Mouse (Mus musculus) hindbrain, embryonic 16.5 days (tissue): ENCODE results near the gene Tmem37. TPM values are rescaled to one million over a fixed set of nuclear protein-coding genes. Genes with fewer than 3 reads are reported as not detected.

Experiments
- ATAC-seq: fragments of 200-750 bp; cut with Nextera tagmentation; 2 replicates; pipeline ENCODE4 v1.8.0; 2017; ENCODE audit warnings: moderate TSS enrichment, moderate library complexity
- H3K27ac ChIP-seq: fragments of 300-500 bp; sonication (generic); 2 replicates; pipeline ENCODE4 v1.5.1; 2014; ENCODE audit warnings: low read depth, mild to moderate bottlenecking, control low read depth, low read length, moderate library complexity
- H3K27me3 ChIP-seq: fragments of 300-500 bp; sonication (generic); replicated peaks from 2 replicates; pipeline ENCODE4 v1.6.1; 2014; ENCODE audit warnings: low read length; ENCODE audit not compliant: control insufficient read depth, insufficient read depth
- H3K36me3 ChIP-seq: fragments of 300-500 bp; sonication (generic); 2 replicates; pipeline ENCODE4 v1.6.1; 2014; ENCODE audit warnings: mild to moderate bottlenecking, low read length, moderate library complexity, mixed read lengths; ENCODE audit not compliant: control insufficient read depth, insufficient read depth
- H3K4me1 ChIP-seq: fragments of 300-500 bp; sonication (generic); 2 replicates; pipeline ENCODE4 v1.6.1; 2014; ENCODE audit warnings: low read depth, low read length; ENCODE audit not compliant: control insufficient read depth, insufficient read depth
- H3K4me2 ChIP-seq: fragments of 300-500 bp; sonication (generic); 2 replicates; pipeline ENCODE4 v1.6.1; 2014; ENCODE audit warnings: mild to moderate bottlenecking, low read length, control low read depth, moderate library complexity
- H3K4me3 ChIP-seq: fragments of 300-500 bp; sonication (generic); 2 replicates; pipeline ENCODE4 v1.5.1; 2014; ENCODE audit warnings: mild to moderate bottlenecking, low read length, control low read depth, moderate library complexity
- H3K9ac ChIP-seq: fragments of 300-500 bp; sonication (generic); 2 replicates; pipeline ENCODE4 v1.6.1; 2014; ENCODE audit warnings: low read depth, mild to moderate bottlenecking, control low read depth, low read length, moderate library complexity
- H3K9me3 ChIP-seq: fragments of 300-500 bp; sonication (generic); 2 replicates; pipeline ENCODE4 v1.6.1; 2014; ENCODE audit warnings: mild to moderate bottlenecking, low read length, moderate library complexity; ENCODE audit not compliant: control insufficient read depth
- whole genome bisulfite sequencing: fragments of 180-500 bp; shearing (Covaris S2); extraction: QIAGEN DNeasy Blood & Tissue Kit; methylation state at CpG from one replicate; pipeline ENCODE4 v1.1.7; 2014; 5-methylcytosine and 5-hydroxymethylcytosine counted together
- polyA plus RNA-seq: library from polyadenylated mRNA; unstranded; fragments of >200 nt; fragmentation: Nextera tagmentation; extraction: Ambion mirVana; gene quantifications from 2 replicates; pipeline ENCODE4 v1.2.1, GENCODE M21; 2015

Gene Tmem37
- polyA plus RNA-seq, 1 experiment from 2014 or later: 7.7 TPM

DNA sequence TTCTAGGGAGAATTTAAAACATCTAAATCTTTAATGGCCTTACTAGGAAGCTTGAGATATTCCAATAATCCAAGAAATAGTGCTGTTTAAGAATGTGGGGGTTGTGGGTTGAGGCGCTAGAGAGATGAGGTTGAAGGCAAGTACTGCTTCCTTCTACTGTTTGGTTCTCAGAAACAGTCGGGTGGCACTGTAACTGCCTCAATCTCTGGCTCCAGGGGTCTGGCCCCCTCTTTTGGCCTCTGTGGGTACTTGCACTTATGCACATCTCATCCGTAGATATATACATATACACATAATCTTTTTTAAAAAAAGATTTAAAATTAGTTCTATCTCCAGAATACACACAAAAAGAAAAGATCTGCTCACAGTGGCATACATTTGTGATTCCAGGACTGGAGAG is 55.0 kb downstream of the Tmem37 start:
- Histone ChIP-seq H3K9ac (no peak overlapping the region), H3K9me3 (no peaks in the 10 kb centered on the region), H3K27me3 (no peaks in the 10 kb centered on the region), H3K4me2 (no peak overlapping the region), H3K36me3 (no peaks in the 10 kb centered on the region), H3K27ac (no peak overlapping the region), H3K4me3 (no peak overlapping the region), H3K4me1 (no peaks in the 10 kb centered on the region)
- no peak for ATAC-seq
- 57% methylated on average over 3 of the region's 3 CpGs for WGBS

Other genes with a start within 250 kb of the Tmem37 start
- 10.1 and 10.7 TPM in 2 replicates for gene Ptpn4, start 236.5 kb downstream of the Tmem37 start, polyA plus RNA-seq
- gene Tmem177, start 160.9 kb downstream of the Tmem37 start, polyA plus RNA-seq: 6.6 and 8.3 TPM in 2 replicates
- 0.29 and 0.34 TPM in 2 replicates for gene Cfap221, start 76.8 kb downstream of the Tmem37 start, polyA plus RNA-seq
- gene Sctr, start 67.2 kb downstream of the Tmem37 start, polyA plus RNA-seq: 0.76 and 0.92 TPM in 2 replicates
- 1,503 and 1,756 TPM in 2 replicates for gene Dbi, start 47.0 kb upstream of the Tmem37 start, polyA plus RNA-seq
- 9.3 and 13.3 TPM in 2 replicates for gene 3110009E18Rik, start 47.1 kb upstream of the Tmem37 start, polyA plus RNA-seq
- 4.9 and 5.1 TPM in 2 replicates for gene Steap3, start 198.6 kb upstream of the Tmem37 start, polyA plus RNA-seq